Mouse (Mus musculus) liver, embryonic 16.5 days (tissue): ENCODE results near the gene Kcnh2. TPM values are rescaled to one million over a fixed set of nuclear protein-coding genes. Genes with fewer than 3 reads are reported as not detected.

Experiments
- ATAC-seq: fragments of 200-750 bp; cut with Nextera tagmentation; 2 replicates; pipeline ENCODE4 v1.8.0; 2017; ENCODE audit warnings: low read depth, mild to moderate bottlenecking, moderate number of reproducible peaks, moderate library complexity
- H3K27ac ChIP-seq: fragments of 300-500 bp; sonication (generic); 2 replicates; pipeline ENCODE4 v1.5.1; 2014; ENCODE audit warnings: mild to moderate bottlenecking, low read length
- H3K27me3 ChIP-seq: fragments of 300-500 bp; sonication (generic); 2 replicates; pipeline ENCODE4 v1.6.1; 2014; ENCODE audit warnings: low read depth, low read length, mixed read lengths; ENCODE audit not compliant: control insufficient read depth, insufficient read depth
- H3K36me3 ChIP-seq: fragments of 300-500 bp; sonication (generic); 2 replicates; pipeline ENCODE4 v1.6.1; 2014; ENCODE audit warnings: mild to moderate bottlenecking; ENCODE audit not compliant: control insufficient read depth, insufficient read depth
- H3K4me1 ChIP-seq: fragments of 300-500 bp; sonication (generic); 2 replicates; pipeline ENCODE4 v1.6.1; 2014; ENCODE audit warnings: low read depth, low read length, mixed read lengths; ENCODE audit not compliant: control insufficient read depth
- H3K4me2 ChIP-seq: fragments of 300-500 bp; sonication (generic); 2 replicates; pipeline ENCODE4 v1.6.1; 2014; ENCODE audit warnings: low read depth, low read length, mixed read lengths
- H3K4me3 ChIP-seq: fragments of 300-500 bp; sonication (generic); 2 replicates; pipeline ENCODE4 v1.5.1; 2014; ENCODE audit warnings: low read depth, mild to moderate bottlenecking, low read length
- H3K9ac ChIP-seq: fragments of 300-500 bp; sonication (generic); 2 replicates; pipeline ENCODE4 v1.6.1; 2014; ENCODE audit warnings: low read depth, low read length
- H3K9me3 ChIP-seq: fragments of 300-500 bp; sonication (generic); replicated peaks from 2 replicates; pipeline ENCODE4 v1.6.1; 2016; ENCODE audit warnings: low read length; ENCODE audit not compliant: control insufficient read depth
- WGBS: fragments of 180-500 bp; shearing (Covaris S2); extraction: QIAGEN DNeasy Blood & Tissue Kit; methylation state at CpG from one replicate; pipeline ENCODE4 v1.1.7; 2014; ENCODE audit not compliant: insufficient replicate concordance; 5-methylcytosine and 5-hydroxymethylcytosine counted together
- polyA plus RNA-seq: library from polyadenylated mRNA; unstranded; fragments of >200 nt; fragmentation: Nextera tagmentation; extraction: Ambion mirVana; gene quantifications from 2 replicates; pipeline ENCODE4 v1.2.1, GENCODE M21; 2015

Kcnh2 gene
- polyA plus RNA-seq, 1 experiment from 2014 or later = 0.27 TPM

GRCm38 (mm10) chr5:24381486-24381885 lies 30.1 kb upstream of the Kcnh2 start:
- WGBS = 65% methylated on average over 6 of the region's 6 CpGs
- Histone ChIP-seq H3K36me3 (no peaks in the 10 kb centered on the region), H3K9ac (no peak overlapping the region), H3K27me3 (peaks cover 4% of the 10 kb centered on the region), H3K27ac (no peak overlapping the region), H3K4me1 (peaks cover 17% of the 10 kb centered on the region), H3K4me3 (no peak overlapping the region), H3K4me2 (no peak overlapping the region), H3K9me3 (no peaks in the 10 kb centered on the region)
- ATAC-seq = no peak

- Histone ChIP-seq H3K27ac (no peak overlapping the region), H3K4me3 (no peak overlapping the region), H3K4me2 (no peak overlapping the region), H3K9ac (no peak overlapping the region), H3K27me3 (no peaks in the 10 kb centered on the region; the same call in 1 of the 2 replicates), H3K36me3 (no peaks in the 10 kb centered on the region), H3K9me3 (no peaks in the 10 kb centered on the region), H3K4me1 (peaks cover 17% of the 10 kb centered on the region)
- ATAC-seq = no peak
- WGBS = 61% methylated on average over 4 of the region's 4 CpGs
Measured at GRCm38 (mm10) chr5:24380499-24380898, 29.1 kb upstream of the Kcnh2 start.

GRCm38 (mm10) chr5:24379501-24379900 lies 28.1 kb upstream of the Kcnh2 start:
- ATAC-seq = no peak
- Histone ChIP-seq H3K36me3 (no peaks in the 10 kb centered on the region), H3K27ac (no peak overlapping the region), H3K4me3 (no peak overlapping the region), H3K4me2 (no peak overlapping the region), H3K9me3 (no peaks in the 10 kb centered on the region), H3K27me3 (no peaks in the 10 kb centered on the region; the same call in 1 of the 2 replicates), H3K9ac (no peak overlapping the region), H3K4me1 (peaks cover 17% of the 10 kb centered on the region)
- 67% methylated on average over 4 of the region's 4 CpGs for WGBS

- no peaks in the 10 kb centered on the region; the same call in 1 of the 2 replicates for H3K27me3 ChIP-seq
- H3K9ac ChIP-seq = no peak overlapping the region
- H3K9me3 ChIP-seq = no peaks in the 10 kb centered on the region
- no peak for ATAC-seq
- H3K4me2 ChIP-seq = no peak overlapping the region
- peaks cover 10% of the 10 kb centered on the region for H3K4me1 ChIP-seq
- H3K36me3 ChIP-seq = no peaks in the 10 kb centered on the region
- WGBS = 47% methylated on average over 2 of the region's 2 CpGs
- H3K4me3 ChIP-seq = no peak overlapping the region
- no peak overlapping the region for H3K27ac ChIP-seq
Measured at GRCm38 (mm10) chr5:24378700-24379099, 27.3 kb upstream of the Kcnh2 start.

GRCm38 (mm10) chr5:24374666-24375328 lies 23.4 kb upstream of the Kcnh2 start:
- no peaks in the 10 kb centered on the region for H3K9me3 ChIP-seq
- H3K9ac ChIP-seq = no peak overlapping the region
- H3K27me3 ChIP-seq = no peaks in the 10 kb centered on the region
- WGBS = 57% methylated on average over 7 of the region's 7 CpGs
- no peak overlapping the region for H3K4me3 ChIP-seq
- no peak overlapping the region for H3K4me2 ChIP-seq
- no peaks in the 10 kb centered on the region for H3K36me3 ChIP-seq
- ATAC-seq = no peak
- no peaks in the 10 kb centered on the region for H3K4me1 ChIP-seq
- H3K27ac ChIP-seq = no peak overlapping the region

- no peaks in the 10 kb centered on the region for H3K36me3 ChIP-seq
- no peaks in the 10 kb centered on the region for H3K27me3 ChIP-seq
- no peak overlapping the region for H3K4me3 ChIP-seq
- no peak overlapping the region for H3K27ac ChIP-seq
- no peak overlapping the region for H3K9ac ChIP-seq
- no peak overlapping the region for H3K4me2 ChIP-seq
- no peaks in the 10 kb centered on the region for H3K9me3 ChIP-seq
- H3K4me1 ChIP-seq = no peaks in the 10 kb centered on the region
- no peak for ATAC-seq
- 65% methylated on average over 6 of the region's 6 CpGs for WGBS
Measured at GRCm38 (mm10) chr5:24374216-24374615, 22.8 kb upstream of the Kcnh2 start.

- Histone ChIP-seq H3K4me3 (no peak overlapping the region), H3K9ac (no peak overlapping the region), H3K27me3 (no peaks in the 10 kb centered on the region), H3K4me2 (no peak overlapping the region), H3K9me3 (no peaks in the 10 kb centered on the region), H3K36me3 (no peaks in the 10 kb centered on the region), H3K4me1 (no peaks in the 10 kb centered on the region), H3K27ac (no peak overlapping the region)
- WGBS = 75% methylated on average over 5 of the region's 5 CpGs
- no peak for ATAC-seq
Measured at GRCm38 (mm10) chr5:24373807-24374206, 22.4 kb upstream of the Kcnh2 start.

- H3K36me3 ChIP-seq = no peaks in the 10 kb centered on the region
- H3K9ac ChIP-seq = no peak overlapping the region
- no peak overlapping the region for H3K4me3 ChIP-seq
- no peak overlapping the region for H3K27ac ChIP-seq
- no peak for ATAC-seq
- H3K9me3 ChIP-seq = no peaks in the 10 kb centered on the region
- WGBS = 60% methylated on average over 9 of the region's 9 CpGs
- no peaks in the 10 kb centered on the region for H3K27me3 ChIP-seq
- no peak overlapping the region for H3K4me2 ChIP-seq
- no peaks in the 10 kb centered on the region for H3K4me1 ChIP-seq
Measured at GRCm38 (mm10) chr5:24369767-24370166, 18.4 kb upstream of the Kcnh2 start.

GRCm38 (mm10) chr5:24366426-24366825 lies 15.0 kb upstream of the Kcnh2 start:
- Histone ChIP-seq H3K4me2 (no peak overlapping the region), H3K9ac (no peak overlapping the region), H3K36me3 (no peaks in the 10 kb centered on the region), H3K9me3 (no peaks in the 10 kb centered on the region), H3K4me1 (no peaks in the 10 kb centered on the region), H3K4me3 (no peak overlapping the region), H3K27ac (no peak overlapping the region), H3K27me3 (no peaks in the 10 kb centered on the region)
- no peak for ATAC-seq
- WGBS = 50% methylated on average over 9 of the region's 9 CpGs
